Mouse (Mus musculus) thymus, postnatal 14 days (tissue): ENCODE results near the gene Tmppe.
"Not testable (repeated sequence)": the region's sequence is repeated elsewhere in the genome, so short reads cannot be mapped to it uniquely, and the experiment has no call there.

Experiments used
- DNase-seq: peaks from one replicate; pipeline ENCODE4 v3.0.0; 2021

The Tmppe gene

GRCm38 (mm10) chr9:114400949-114401684, at the start of gene Tmppe, which contains the start of gene Glb1:
Gene Tmppe, plus strand, starts transcription at chr9:114401105.
Gene Glb1, plus strand, starts transcription at chr9:114401076.
- DNase-seq, result peak; percentile 88

GRCm38 (mm10) chr9:114367783-114368470, 33.0 kb upstream of the Tmppe start:
- peak; percentile 77 for DNase-seq

GRCm38 (mm10) chr9:114368471-114368858, 32.4 kb upstream of the Tmppe start:
- DNase-seq, result no peak

- DNase-seq, result not testable (repeated sequence)
Observed at GRCm38 (mm10) chr9:114369389-114369788, 31.5 kb upstream of the Tmppe start.

- peak; percentile 64 for DNase-seq
Observed at GRCm38 (mm10) chr9:114371717-114372116, 29.2 kb upstream of the Tmppe start.

- no peak for DNase-seq
Observed at GRCm38 (mm10) chr9:114375276-114375962, 25.5 kb upstream of the Tmppe start.

- DNase-seq, result no peak
Observed at GRCm38 (mm10) chr9:114377168-114377567, 23.7 kb upstream of the Tmppe start.

- DNase-seq, result no peak
Observed at GRCm38 (mm10) chr9:114379871-114380270, 21.0 kb upstream of the Tmppe start.

GRCm38 (mm10) chr9:114380881-114381733, 19.8 kb upstream of the Tmppe start:
- peak; percentile 51 for DNase-seq

GRCm38 (mm10) chr9:114382936-114383710, 17.8 kb upstream of the Tmppe start:
- no peak for DNase-seq

GRCm38 (mm10) chr9:114384691-114385090, 16.2 kb upstream of the Tmppe start:
- DNase-seq, result no peak

GRCm38 (mm10) chr9:114385160-114385559, 15.7 kb upstream of the Tmppe start:
- no peak for DNase-seq

GRCm38 (mm10) chr9:114387086-114387485, 13.8 kb upstream of the Tmppe start:
- DNase-seq, result no peak

GRCm38 (mm10) chr9:114388288-114388687, 12.6 kb upstream of the Tmppe start:
- no peak for DNase-seq

GRCm38 (mm10) chr9:114388701-114389370, 12.1 kb upstream of the Tmppe start:
- no peak for DNase-seq

- DNase-seq, result peak; percentile 26
Observed at GRCm38 (mm10) chr9:114389371-114389904, 11.5 kb upstream of the Tmppe start.

GRCm38 (mm10) chr9:114389905-114390748, 10.8 kb upstream of the Tmppe start, which contains the start of gene Crtap:
Gene Crtap, minus strand, starts transcription at chr9:114390675.
- peak; percentile 80 for DNase-seq

GRCm38 (mm10) chr9:114390749-114391075, 10.2 kb upstream of the Tmppe start:
- DNase-seq, result no peak

GRCm38 (mm10) chr9:114394136-114394535, 6.8 kb upstream of the Tmppe start:
- DNase-seq, result not testable (repeated sequence)

GRCm38 (mm10) chr9:114394677-114395076, 6.2 kb upstream of the Tmppe start:
- no peak for DNase-seq
